Mouse (Mus musculus): ENCODE measurements at regions not wholly inside any gene's neighbourhood (a gene's known extent, or its start where the extent isn't known, plus 50 kb on each side); places are given as distances from the start of the nearest gene placed in this dataset.
A peak's percentile ranks its signal among the peaks of the same experiment; 100 is the strongest.
"Not testable (repeated sequence)": the region's sequence is repeated elsewhere in the genome, so short reads cannot be mapped to it uniquely, and the experiment has no call there.

DNA sequence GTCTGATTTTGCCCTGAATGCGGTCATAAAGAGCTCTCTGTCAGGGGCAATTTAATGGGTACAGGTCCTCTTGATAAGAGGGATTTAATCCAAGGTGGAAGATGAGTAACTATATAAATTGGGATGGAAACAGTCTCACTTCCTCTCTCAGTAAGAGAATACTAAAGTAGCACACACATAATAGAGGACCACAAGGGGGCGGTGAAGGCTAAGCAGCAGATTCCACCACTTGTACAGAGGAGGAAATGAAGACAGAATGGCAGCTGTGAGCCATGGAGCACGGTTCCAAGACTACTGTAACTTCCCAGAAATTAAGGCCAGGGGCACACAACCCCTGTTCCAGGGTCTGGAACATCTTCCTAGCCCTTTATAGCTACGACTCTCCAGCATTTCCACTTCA lies 262.6 kb upstream of the Ywhaq start:
- ATAC-seq, result not testable (repeated sequence)

DNA sequence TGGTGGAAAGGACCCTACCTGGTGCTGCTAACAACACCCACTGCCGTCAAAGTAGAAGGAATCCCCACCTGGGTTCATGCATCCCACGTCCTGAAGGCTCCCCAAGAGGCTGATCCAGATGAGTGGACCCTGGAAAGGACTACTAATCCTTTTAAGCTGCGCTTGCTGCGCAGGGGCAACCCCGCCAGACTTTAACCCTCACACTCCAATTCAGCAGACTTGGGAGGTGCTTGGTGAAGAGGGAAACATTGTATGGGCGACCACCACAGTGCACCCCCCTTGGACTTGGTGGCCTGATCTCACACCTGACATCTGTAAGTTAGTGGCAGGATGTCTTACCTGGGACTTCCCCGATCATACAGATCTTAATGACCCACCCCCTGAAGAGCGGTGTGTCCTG lies 231.9 kb upstream of the Ywhaq start:
- not testable (repeated sequence) for ATAC-seq

DNA sequence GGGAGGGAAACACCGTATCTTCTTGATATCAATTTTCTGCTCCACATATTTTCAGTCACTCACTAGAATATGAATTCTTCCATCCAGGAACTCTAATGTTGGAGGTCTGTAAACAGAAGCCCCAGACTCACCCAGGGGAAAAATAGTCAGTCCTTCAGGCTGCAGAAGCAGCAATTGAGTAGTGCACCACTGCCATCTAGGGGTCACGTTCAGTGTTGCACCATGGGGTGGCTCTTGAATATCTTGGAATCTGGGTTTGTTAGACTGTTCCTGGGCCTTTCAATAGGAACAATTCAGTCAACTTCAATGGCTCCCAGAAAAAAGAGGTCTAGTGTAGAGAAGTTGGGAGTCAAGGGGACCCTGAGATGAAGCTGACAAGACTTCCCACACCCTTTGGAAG lies 196.3 kb upstream of the Ywhaq start:
- ATAC-seq, result not testable (repeated sequence)

DNA sequence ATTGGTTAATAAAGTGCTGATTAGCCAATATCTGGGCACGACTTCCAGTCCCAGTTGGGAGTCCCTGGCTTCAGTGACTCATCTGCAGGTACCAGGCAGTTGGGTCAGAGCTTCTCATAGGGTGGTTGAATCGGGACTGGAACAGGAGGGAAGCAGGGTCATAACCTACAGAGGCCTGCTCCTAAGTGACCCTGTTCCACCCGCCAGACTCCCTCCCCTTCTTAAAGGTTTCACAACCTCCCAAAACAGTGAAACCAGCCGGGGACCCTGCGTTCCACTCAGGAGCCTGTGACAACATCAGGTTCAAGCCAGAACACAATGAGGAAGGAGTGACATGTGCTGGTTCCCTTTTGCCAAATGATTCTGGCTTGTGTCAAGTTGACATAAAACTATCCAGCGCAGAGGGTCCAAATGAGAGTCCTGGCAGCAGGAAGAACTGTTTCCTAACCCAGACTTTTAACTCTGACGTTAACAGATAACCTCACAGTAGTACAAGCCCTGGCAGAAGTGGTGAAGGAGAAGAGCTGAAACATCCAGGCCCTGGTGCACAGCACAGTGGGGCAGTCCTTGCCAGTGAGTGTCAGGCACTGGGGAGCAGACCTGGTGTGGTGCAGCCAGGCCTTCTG lies 151.1 kb upstream of the Ywhaq start:
- no peak for ATAC-seq

DNA sequence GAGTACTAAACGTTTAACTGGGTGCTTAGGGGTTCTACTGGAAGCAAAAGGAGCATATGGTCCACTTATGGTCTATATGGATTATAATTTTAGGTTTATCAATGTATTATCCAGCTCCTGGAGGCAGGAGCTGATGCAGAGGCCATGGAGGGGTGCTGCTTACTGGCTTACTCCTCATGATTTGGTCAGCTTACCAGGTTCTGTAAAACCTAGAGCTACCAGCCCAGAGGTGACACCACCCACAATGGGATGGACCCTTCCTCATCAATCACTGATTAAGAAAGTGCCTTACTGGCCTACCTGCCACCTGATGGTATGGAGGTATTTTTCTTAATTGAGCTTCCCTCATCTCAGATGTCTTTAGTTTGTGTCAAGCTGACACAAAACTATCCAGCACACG lies 126.5 kb upstream of the Ywhaq start:
- not testable (repeated sequence) for ATAC-seq

DNA sequence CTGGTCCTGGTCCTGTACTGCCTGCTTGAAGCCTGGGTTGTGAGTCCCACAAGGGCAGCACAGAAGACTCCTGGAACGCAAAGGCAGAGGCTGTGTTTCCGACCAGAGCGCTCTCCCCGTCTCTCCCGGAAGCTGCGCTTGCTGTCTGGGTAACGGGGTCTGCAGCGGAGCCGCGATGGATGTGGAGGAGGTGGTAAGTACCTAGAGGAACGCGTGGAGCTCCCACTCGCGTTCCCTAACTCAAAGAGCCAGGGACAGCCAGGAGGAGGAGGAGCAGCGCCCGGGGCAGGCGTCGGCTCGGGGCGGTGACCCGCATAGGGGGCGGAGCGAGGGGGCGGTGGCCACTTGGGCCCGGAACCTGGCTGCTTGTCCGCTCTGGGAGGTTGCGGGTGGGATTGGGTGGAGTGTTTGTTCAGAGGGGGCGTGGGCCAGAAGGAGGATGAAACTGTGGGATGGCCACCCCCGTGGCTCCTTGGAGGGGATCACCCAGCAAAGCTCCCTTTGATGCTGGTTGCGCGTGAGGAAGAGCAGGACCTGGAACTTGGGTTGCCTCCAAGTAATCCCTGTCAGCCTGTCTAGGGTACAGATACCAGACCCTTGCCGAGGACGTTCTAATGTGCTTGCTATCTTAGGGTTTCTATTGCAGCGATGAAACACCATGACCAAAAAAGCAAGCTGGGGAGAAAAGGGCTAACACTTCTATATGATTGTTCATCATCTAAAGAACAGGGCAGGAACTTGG lies 125.9 kb upstream of the Ywhaq start:
- peak; percentile 93 for ATAC-seq

DNA sequence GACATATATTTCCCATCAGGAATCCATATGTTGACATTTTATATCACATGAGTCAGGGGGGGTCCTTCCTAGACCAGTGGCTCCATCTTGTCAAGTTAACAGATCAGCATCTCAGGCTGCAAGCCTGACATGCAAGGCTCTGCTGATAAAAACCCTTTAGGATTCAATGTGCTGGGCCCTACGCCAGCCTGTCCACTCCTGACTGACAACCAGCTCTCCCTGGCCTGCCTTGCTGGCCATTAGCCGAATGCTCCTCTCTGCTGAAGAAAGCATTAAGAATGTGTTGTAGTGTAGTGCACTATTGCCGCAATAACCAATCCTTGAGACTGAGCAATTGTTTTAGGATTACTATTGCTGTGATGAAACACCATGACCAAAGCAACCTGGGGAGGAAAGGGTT lies 114.3 kb upstream of the Ywhaq start:
- no peak for ATAC-seq

DNA sequence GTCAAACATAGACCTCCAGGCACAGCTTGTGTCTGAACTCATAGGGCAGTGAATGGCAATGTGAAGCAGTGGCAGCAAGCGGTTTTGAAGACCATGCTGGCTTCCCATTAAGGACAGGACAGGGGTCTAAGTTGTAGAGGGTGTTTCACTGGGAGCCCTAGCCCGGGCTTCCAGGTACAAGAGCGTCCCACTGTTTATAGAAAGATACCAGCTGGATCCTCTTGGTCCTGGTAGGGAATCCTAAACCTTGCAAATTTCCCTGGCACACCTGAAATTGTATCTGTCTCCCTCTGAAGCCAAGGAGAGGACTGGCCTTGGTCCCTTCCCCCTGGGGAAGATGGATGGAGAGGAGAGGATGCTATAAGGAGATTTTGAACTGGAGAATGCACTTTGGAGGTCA lies 111.9 kb upstream of the Ywhaq start:
- ATAC-seq, result not testable (repeated sequence)

DNA sequence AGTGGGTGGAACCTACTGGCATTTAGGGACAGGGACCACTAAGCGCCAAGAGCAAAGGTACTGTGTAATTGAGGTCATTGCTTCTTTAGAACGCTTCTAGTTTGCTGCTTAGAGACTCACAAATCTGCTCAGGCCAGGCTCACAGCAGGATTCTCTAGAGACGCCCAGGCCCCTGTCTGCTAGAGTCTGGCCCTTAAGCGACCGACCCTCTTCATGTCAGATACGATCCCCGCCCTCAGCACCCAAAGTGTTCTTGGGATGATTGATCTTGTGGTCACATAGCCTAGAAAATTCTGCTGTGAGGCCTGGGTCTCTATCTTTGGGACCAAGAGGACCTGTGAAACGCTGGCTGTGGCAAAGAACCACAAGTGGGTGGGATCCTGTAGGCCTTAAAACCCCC lies 109.9 kb upstream of the Ywhaq start:
- ATAC-seq, result not testable (repeated sequence)

DNA sequence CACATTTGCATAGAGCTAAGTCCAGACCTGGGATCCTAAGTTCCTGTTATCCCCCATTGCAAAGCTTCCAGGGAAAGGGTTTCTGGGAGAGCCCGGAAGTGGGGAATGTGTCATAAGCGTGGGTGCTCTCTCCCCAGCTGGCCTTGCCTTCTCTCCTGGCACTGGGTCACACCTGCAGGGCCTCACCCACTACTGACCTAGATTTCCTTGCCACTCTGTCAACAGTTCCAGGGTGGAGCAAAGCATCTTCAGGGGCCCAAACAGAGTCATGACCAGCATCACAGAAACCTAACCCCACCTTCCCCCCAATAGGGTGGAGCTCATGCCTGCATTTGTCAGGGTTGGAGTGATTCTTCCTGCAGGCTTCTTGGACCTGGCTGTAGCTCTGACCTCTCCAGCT lies 109.5 kb upstream of the Ywhaq start:
- ATAC-seq, result not testable (repeated sequence)

DNA sequence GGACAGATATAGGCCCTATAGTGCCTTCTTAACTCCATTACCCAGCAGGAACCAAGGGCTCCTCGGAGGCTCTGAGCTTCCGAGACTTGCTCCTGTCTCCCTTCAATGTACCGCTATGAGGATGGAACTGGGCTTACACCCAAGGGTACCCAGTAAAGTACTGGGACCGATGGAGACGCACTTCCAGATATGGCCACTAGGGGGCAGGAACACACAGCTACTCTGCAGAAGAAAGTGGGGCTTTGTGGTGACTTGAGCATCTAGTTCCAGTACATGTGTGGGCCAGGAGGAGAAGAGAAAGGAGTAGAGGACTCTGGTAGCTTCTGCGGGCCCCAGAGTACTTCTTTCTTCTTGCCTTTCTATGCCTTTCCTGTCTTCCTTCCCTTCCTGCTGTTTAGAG lies 108.1 kb upstream of the Ywhaq start:
- peak; percentile 58 for ATAC-seq

DNA sequence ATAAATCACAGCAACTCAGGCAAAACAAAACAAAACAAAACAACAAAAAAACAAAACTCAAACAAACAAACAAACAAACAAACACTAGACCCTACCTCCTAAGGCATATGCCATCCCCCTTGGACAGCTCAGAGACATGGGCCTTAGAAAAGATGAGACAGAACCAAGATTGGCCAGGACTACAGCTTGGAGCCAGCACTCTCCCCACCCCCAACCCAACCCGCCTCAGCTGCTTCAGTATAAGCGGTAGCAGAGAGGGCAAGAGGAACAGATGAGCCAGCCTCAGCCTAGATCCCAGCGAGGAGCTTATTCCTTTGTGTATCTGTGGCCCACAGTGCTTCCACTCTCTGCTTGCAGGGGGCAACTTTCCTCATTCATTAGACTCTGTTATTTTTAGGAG lies 105.2 kb upstream of the Ywhaq start:
- ATAC-seq, result no peak

DNA sequence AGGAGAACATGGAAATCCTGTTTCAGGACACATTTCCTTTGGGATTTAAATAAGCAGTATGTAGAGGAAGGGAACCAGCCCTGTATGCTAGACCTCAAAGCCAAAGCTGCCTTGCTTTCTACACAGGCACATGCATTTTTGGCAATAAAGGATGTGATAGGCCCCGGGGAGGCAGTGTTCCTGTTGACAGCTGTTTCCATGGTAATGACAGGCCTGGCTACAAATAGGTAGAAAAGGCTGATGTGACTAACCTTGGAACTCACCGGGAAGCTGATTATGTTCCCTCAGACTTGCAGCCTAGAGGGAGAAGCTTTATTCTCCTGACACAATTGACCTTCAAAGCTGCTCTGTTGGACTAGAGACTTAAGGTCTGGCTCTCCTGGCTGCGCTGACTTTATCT lies 101.6 kb upstream of the Ywhaq start:
- ATAC-seq, result no peak

DNA sequence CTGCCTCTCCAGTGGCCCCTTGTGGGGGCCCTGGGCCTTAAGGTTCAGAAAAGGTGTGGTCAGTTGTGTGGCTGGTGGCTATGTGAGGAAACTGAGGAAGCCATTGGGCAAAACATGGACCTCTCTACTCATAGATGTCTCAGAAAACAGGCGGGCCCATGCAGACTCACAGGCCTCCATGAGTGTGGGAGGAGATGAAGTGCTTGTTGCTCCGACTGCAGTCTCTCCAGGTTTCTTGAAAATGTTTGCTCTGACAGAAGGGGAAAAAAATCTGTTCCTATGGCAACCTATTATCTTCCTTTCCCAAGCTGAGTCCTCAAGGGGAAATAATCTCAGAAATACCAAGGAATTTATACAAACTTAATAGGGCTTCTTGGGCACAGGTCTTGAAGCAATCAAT lies 95.3 kb upstream of the Ywhaq start:
- no peak for ATAC-seq

DNA sequence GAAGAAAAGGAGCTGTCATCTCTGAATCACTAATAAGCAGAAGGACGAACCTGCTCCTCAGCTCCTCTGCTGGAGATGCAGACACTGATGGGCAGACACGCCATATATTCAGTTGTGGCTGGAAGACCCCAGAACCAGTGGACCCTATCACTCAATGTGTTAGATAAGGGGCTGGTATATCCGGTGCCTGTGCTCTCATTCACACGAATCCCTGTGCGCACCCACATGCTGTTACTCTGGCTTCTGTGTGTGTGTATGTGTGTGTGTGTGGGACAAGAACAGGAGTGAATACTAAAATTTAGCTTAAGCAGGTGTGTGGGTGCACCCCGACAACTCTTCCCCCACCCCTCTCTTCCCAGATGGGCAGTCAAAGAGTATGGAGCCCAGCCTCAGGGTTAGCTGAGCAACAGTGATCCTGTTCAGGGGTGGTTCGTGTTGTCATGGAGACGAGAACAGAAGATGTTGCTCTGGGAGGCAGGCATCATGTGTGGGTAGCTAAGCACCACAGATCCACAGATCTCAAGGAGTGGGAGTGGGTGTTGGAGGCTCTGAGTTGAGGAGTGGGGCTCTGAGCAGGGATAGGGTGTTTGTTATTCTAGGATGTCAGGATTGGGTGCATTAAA lies 93.7 kb upstream of the Ywhaq start:
- ATAC-seq, result no peak

DNA sequence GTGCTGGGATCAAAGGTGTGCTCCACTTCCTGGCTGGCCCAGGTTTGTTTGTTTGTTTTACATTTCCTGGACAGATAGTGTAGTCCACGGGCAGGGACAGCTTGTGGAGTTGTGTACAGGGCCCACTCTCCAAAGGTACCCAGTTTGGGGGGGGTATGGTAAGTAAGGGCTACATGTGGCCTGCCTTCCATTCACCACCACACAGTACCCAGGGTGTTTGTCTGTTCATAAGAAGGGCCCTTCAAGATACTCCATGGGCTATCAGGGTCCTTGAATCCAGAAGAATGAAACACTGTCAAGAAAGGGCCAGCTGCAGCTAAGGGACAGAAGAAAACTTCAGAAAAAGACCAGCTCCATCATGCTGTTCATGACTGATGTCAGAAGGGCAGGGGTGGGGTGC lies 89.6 kb upstream of the Ywhaq start:
- no peak for ATAC-seq

DNA sequence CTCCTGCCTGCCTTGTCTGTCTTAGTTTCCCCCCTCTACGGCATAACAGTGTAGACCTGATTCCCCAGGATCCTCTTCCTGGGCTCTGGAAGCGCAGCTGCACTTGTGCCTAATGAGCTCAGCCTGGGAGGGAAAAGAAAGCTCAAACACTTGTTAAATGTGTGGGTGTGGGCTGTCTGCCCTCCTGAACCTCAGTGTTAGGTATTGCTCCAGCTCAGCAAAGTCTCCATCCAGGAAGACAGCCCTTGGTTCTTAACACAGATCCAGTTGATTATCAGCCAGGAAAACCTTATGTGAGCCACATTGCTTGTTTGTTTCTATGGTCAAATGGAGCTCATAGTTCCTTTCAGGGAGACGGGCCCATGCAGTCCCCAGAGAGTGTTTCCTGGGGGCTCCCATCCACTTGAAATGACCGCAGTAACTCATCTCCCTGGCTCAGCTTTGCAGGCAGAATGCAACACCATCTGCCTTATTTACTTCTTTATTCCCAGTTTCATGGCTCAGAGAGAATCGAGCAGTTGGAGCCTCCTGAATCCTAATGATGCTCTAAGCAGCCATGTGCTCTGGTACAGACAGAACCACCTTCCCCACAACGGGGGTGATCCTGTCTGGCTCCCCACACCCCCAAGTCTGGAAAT lies 88.4 kb upstream of the Ywhaq start:
- ATAC-seq, result no peak

DNA sequence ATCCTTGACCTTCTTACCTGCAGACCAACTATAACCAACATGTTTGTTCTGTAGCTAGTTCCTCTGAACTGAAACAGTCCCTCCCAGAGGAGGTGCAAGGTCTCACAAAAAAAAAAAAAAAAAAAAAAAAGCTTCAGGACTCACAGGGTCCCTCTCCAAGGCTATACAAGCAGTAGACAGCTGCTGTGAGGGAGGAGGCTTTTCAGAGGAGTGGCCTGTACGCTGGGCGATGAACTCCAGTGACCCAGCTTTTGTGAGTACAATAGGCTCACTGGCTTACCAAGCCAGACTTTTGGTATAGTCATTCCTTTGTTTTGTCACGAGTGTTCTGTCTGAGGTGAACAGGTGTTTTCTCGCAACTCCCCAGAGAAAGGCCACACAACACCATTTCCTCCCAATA lies 85.8 kb upstream of the Ywhaq start:
- ATAC-seq, result no peak

DNA sequence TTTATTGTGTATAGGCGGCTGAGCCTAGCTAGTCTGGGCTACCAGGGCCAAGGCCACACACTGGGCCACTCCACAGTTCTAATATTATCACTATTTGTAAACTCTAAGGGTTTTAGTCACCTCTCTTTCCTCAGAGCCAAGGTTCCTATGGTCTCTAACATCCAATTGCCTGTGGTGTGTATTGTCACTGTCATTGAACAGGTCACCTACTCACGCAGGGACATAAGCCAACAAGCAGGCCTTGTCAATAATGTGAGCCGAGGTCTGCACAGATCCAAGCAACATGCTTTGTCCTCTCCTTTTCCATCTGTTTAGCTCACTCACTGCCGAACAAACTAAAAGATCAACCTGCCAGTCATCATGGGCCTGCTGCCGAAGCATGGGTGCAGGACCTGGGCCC lies 79.5 kb upstream of the Ywhaq start:
- ATAC-seq, result no peak

DNA sequence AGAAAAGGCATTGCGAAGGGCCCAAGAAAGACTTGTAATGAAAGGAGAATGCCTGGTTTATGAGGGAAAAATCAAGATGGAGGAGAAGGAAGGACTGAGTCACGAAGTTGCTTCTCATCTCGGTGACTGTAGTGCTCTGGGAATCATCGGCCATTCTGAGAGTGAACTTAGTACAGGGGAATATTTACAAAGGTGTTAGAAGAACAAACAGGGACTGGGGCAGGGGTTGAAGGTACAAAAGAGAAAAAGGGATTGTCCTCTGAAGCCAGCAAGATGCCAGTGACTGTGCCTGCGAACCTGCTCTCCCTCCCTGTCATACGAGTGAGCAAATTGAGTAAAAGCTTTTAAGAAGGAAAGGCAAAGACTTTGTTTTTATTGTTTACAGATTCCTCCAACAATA lies 78.1 kb upstream of the Ywhaq start:
- ATAC-seq, result no peak

DNA sequence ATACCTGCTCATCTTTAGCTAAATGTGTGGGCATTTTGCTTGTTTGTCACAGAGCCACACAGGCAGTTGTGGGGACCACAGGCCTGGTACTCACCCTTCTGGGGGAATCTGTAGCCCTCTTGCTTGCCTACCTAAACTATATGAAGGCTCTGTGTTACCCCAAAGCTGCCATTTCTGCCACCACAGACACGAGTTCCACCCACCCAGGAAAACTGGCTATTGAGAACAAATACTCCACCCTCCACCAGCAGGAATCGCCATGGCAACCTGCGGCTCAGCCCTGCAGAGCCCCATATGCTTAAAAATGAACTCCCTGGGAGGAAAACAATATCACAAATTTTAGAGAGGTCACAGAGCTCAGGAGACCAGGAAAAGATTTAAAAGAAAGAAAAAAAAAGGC lies 76.0 kb upstream of the Ywhaq start:
- ATAC-seq, result no peak

DNA sequence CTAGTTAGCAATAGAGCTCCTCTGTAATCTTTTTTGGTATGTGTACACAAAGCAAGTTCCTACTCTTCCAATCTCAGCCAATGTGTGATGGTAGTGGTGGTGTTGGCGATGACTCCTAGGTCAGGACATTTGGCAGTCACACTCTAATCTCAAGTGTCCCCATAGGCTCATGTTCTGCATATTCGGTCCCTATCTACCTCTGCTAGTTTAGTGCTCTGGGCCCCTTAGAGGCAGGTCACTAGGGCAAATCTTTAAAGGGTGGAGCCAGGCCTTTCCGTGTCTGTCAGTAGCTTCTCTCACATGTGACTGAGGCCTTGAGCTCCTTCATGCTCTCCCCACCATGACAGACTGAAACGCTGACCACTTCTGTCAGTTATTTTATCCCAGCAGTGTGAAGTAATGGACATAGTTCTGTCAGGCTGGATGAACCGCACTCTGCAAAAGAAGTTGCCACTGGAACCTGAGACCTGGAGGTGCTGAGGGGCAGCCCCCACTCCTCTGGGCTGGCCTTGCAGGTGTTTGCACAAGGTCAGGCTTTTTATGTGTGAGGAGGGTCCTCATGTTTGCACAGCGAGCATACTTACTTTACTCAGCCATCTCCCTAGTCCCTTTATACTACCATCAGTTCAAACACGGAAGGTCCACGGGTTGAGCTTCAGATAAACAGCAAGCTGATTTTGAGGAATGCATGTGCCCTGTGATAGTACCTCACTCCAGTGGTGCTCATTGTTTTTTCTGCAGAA lies 75.3 kb upstream of the Ywhaq start:
- ATAC-seq, result no peak

DNA sequence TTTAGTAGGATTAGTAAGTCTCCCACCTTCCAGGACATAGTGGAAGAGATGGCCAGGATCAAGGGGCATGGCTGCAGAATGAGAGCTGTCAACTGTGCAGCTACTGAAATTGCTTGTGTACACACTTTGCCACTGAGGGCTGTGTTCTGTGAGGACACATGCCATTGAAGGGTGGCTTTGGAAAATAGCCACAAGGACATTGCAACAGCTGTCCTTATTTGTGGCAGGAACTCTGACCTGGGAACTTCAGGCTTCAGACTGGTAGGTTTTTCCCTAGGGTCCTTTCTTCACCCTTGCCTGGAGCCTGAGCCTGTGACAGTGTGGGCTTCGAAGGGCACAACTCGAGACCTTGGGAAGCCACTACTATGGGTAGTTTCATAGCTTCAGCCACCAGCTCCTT lies 64.2 kb upstream of the Ywhaq start:
- no peak for ATAC-seq
